Mouse (Mus musculus) thymus, adult 18-20 months (tissue): ENCODE results near the gene Gm15448.
"Not testable (repeated sequence)": the region's sequence is repeated elsewhere in the genome, so short reads cannot be mapped to it uniquely, and the experiment has no call there.

ENCODE experiments used
- DNase-seq, 2 experiments: peaks; one replicate each; pipeline ENCODE4 v3.0.0; 2022; ENCODE audit warnings: mixed read lengths in 2 of 2

Gm15448 gene

DNA sequence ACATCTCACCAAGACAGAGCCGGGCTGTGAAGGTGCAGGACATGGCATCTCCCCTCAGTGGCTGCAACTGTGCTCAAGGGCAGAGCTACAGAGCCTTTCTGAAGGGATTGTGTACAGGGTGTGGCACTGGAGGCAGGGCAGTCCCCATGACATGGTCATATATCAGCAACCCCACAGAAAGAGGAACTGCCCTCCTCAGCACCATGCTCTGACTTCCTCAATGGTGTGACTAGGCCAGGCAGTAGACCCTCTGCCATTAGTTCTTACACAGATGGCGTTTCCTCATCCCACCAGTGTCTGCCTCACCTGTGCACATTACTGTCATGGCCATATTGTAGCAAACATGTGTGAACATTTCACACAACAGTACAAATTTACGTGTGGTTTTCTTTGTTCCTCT, at the start of gene Gm15448:
Gm15448 (minus strand) TSS at position 89 of the 400 bp plus-strand sequence.
- DNase-seq: not testable (repeated sequence)

- DNase-seq: not testable (repeated sequence)
Measured at GRCm38 (mm10) chr7:3875032-3875431, 49.5 kb upstream of the Gm15448 start.

DNA sequence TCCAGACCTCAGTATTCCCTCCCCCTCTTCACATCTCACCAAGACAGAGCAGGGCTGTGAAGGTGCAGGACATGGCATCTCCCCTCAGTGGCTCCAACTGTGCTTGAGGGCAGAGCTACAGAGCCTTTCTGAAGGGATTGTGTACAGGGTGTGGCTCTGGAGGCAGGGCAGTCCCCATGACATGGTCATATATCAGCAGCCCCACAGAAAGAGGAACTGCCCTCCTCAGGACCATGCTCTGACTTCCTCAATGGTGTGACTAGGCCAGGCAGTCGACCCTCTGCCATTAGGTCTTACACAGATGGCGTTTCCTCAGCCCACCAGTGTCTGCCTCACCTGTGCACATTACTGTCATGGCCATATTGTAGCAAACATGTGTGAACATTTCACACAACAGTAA, 19.5 kb upstream of the Gm15448 start, which contains the start of gene Pira2:
Pira2 (minus strand) TSS at position 101 of the 400 bp plus-strand sequence.
- not testable (repeated sequence) for DNase-seq

DNA sequence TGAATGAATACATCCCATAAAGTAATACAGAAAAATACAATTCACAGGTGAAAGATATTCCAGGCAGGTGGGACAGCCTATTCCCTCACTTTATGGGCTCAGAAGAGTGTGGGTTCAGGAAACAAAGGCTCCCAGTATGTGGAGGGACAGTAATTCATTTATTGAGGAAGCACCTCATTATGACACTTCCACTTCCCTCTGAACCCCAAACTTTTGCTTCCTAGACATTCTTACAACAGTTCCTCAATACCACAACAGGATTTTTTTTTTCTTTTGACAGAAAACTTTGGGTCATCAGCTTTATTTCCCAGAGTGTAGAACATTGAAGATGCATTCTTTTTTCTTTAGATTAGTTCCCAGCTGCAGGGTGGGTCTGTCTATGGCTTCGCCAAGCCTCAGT, 12.4 kb upstream of the Gm15448 start:
- DNase-seq: not testable (repeated sequence)

DNA sequence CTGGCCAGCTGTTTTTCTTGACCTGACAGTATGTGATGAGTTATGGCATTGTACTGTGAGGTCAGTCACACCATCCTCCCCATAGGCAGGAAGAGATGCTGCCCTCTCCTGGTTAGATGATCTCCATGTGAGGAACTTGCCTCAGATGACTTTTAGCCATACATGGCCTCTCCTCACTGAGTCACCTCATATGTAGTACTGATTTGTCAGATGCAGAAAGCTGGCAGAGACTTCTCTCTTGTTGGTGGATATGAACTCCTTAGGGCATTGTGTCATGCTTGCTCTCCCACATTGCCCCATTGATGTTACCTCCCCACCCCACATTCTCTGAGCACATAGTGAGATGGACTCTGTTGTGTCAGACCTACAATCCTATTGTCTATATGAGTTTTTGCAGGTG, 5.1 kb upstream of the Gm15448 start:
- not testable (repeated sequence) for DNase-seq

DNA sequence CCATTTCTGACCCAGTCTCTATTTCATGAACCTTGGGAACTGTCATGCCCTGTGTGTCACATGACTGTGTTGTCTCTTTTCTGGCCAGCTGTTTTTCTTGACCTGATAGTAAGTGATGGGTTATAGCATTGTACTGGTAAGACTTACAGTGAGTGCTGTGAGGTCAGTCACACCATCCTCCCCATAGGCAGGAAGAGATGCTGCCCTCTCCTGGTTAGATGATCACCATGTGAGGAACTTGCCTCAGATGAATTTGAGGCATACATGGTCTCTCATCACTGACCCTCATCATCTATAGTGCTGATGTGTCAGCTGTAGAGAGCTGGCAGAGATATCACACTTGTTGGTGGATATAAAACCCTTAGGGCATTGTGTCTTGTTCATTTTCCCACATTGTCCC, 13.6 kb downstream of the Gm15448 start:
- DNase-seq: not testable (repeated sequence)

DNA sequence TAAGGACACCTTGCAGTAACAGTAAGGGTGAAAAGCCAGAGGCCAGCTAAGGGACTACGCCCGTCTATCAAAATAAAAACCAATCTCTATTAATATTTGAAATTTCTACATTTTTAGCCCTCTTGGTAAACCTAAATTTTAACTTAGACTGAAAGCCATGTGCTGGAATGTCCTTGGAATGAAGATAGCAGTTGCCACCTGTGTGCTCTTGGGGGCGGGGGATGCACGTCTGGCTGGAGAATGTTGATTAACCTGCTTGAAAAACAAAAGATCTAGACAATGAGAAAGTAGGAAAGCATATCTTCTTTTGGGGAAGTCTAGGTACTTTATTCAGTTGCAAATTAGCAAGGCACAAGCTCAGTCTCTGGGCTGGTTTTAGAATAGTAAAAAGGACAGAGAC, 22.6 kb downstream of the Gm15448 start:
- not testable (repeated sequence) for DNase-seq

GRCm38 (mm10) chr7:3799940-3800339, 25.5 kb downstream of the Gm15448 start:
- DNase-seq: not testable (repeated sequence)

GRCm38 (mm10) chr7:3796286-3796685, 29.2 kb downstream of the Gm15448 start:
- not testable (repeated sequence) for DNase-seq
